Mouse (Mus musculus): ENCODE measurements around the gene Itgbl1.

Gene Itgbl1

DNA sequence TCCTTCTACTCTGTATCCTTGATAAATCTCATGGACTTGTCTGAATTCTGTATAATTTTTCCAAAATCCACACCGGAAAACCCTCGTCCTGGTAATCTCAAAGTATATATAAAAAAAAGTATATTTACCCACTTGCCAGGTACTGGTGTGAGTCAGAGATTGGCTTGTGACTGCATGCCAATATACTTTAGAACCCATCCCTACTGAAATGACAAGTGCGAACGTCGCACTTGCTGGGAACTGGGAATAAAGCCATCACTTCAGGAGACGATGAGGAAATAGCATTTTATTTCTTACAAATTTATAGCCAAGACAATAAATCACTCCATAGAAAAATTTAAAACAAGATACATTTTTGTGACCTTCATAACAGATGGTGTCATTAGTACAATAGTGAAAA, 308.2 kb downstream of the Itgbl1 start:
- DNase-seq (ENCODE audit: low read depth, low spot score): no peak

DNA sequence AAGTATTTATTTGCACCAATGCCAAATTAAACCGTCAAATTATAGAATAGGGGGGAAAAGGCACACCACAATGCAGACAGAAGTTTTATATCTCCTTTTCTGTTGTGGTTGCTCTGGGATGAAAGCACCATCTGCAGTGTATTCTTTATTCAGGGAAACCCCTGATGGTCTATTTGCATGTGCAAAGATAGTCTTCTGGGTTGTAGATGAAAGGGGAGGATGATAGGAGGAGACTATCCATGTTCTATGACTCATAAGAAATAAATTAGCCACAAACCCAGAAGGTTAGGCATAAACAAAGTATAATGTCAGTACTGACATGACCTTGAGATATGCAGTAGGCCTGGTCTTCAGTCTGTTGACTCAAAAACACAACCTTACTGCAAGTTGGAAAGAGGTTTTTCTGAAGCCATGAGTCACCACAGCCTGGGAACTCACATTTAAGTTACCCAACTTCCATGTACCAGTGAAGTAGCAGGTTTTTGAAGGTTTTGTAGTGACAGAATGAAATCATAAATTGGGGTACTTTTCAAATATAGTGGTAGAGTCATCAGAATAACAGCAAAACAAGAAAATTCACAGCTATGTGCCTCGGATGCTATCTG, 330.9 kb downstream of the Itgbl1 start:
- DNase-seq (ENCODE audit: low read depth, low spot score): no peak

All from WW6 (cell line).